Mouse (Mus musculus): ENCODE data around the gene Fam171b. TPM values are rescaled to one million over a fixed set of nuclear protein-coding genes. Genes with fewer than 3 reads are reported as not detected.

The Fam171b gene
- polyA plus RNA-seq, 1 experiment from 2014 or later: 71.7 TPM

GRCm38 (mm10) chr2:83929478-83930088 lies 117.1 kb downstream of the Fam171b start:
- no peak for ATAC-seq (ENCODE audit: low FRiP score, low read depth)
- Histone ChIP-seq H3K27ac (replicated peaks) (no peak overlapping the region), H3K4me1 (replicated peaks) (no peaks in the 10 kb centered on the region), H3K27me3 (no peaks in the 10 kb centered on the region), H3K36me3 (no peaks in the 10 kb centered on the region), H3K9me3 (no peaks in the 10 kb centered on the region), H3K9ac (no peak overlapping the region), H3K4me3 (no peak overlapping the region), H3K4me2 (no peak overlapping the region)
- 63% methylated on average over 2 of the region's 2 CpGs for WGBS

Other genes starting within 250 kb of the Fam171b start
- gene Zc3h15, start 168.2 kb upstream of the Fam171b start, polyA plus RNA-seq (2015; fragmentation: Nextera tagmentation; extraction: Ambion mirVana): 164 and 188 TPM in 2 replicates
- 26.5 and 27.5 TPM in 2 replicates for gene Itgav, start 88.2 kb upstream of the Fam171b start, polyA plus RNA-seq (2015; fragmentation: Nextera tagmentation; extraction: Ambion mirVana)
- gene Zswim2, start 128.6 kb downstream of the Fam171b start, polyA plus RNA-seq (2015; fragmentation: Nextera tagmentation; extraction: Ambion mirVana): not detected in 2 replicates
- gene Gm13698, start 143.1 kb downstream of the Fam171b start, polyA plus RNA-seq (2015; fragmentation: Nextera tagmentation; extraction: Ambion mirVana): not detected in 2 replicates
- not detected in 2 replicates for gene Gm13693, start 148.9 kb downstream of the Fam171b start, polyA plus RNA-seq (2015; fragmentation: Nextera tagmentation; extraction: Ambion mirVana)
- not detected in 2 replicates for gene Gm13695, start 154.7 kb downstream of the Fam171b start, polyA plus RNA-seq (2015; fragmentation: Nextera tagmentation; extraction: Ambion mirVana)
- not detected in 2 replicates for gene Gm13696, start 160.5 kb downstream of the Fam171b start, polyA plus RNA-seq (2015; fragmentation: Nextera tagmentation; extraction: Ambion mirVana)
- not detected in 2 replicates for gene Gm13694, start 166.3 kb downstream of the Fam171b start, polyA plus RNA-seq (2015; fragmentation: Nextera tagmentation; extraction: Ambion mirVana)
- not detected in 2 replicates for gene Gm13697, start 172.1 kb downstream of the Fam171b start, polyA plus RNA-seq (2015; fragmentation: Nextera tagmentation; extraction: Ambion mirVana)
- gene Gm13691, start 177.9 kb downstream of the Fam171b start, polyA plus RNA-seq (2015; fragmentation: Nextera tagmentation; extraction: Ambion mirVana): not detected in 2 replicates